Mouse (Mus musculus) cortical plate, adult 2 months (tissue): ENCODE results near the gene Lrrc42.

Source experiments
- CTCF ChIP-seq: fragments of 200-500 bp; IDR thresholded peaks from 2 replicates; pipeline ENCODE4 v1.5.1; 2011; ENCODE audit warnings: mild to moderate bottlenecking, control low read depth, low read length; ENCODE audit not compliant: insufficient read depth; ENCODE audit errors: extremely low read depth
- POLR2A ChIP-seq: fragments of 200-500 bp; IDR thresholded peaks from 2 replicates; pipeline ENCODE4 v1.6.1; 2011; ENCODE audit warnings: mild to moderate bottlenecking, low read length, control low read depth; ENCODE audit not compliant: insufficient read depth; ENCODE audit errors: extremely low read depth

DNA sequence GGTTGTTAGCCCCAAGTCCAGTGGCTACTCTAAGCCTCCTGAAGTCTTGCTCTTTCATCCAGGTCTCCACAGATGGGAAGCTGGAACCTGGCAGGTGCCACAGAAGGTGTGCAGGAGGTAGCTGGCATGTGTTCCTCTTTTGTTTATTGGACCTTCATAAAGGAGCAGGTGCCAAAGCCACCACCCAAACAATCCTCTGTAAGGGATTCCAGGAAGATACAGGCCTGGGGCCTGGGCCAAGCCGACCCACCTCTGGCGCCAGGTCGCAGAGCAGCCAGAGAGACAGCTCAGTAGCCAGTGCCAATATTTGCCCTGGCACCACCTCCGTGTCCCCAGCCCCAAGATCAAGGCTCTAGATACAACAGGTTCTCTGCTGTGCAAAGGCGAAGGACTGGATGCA is 31.8 kb downstream of the Lrrc42 start:
- TF ChIP-seq CTCF: no peak
- no peak for TF ChIP-seq POLR2A
